Mouse (Mus musculus) monocyte, adult 5-6 weeks (primary cell): ENCODE results near the gene Ankrd11. TPM values are rescaled to one million over a fixed set of nuclear protein-coding genes. Genes with fewer than 3 reads are reported as not detected.

Source experiments
- ATAC-seq: fragments of 153-309, 156-312 bp; replicated peaks from 2 replicates; pipeline ENCODE4 v1.8.0; 2017; ENCODE audit warnings: mild to moderate bottlenecking; ENCODE audit not compliant: low TSS enrichment, insufficient number of reproducible peaks, severe bottlenecking, poor library complexity, low FRiP score
- total RNA-seq: library from RNA; stranded (forward); fragments of 200-1000, 200-491, 200-594 nt; gene quantifications from 3 replicates; pipeline ENCODE4 v1.2.3, GENCODE M21; 2017

Ankrd11 gene
- total RNA-seq, 1 experiment from 2014 or later, result 161 TPM

DNA sequence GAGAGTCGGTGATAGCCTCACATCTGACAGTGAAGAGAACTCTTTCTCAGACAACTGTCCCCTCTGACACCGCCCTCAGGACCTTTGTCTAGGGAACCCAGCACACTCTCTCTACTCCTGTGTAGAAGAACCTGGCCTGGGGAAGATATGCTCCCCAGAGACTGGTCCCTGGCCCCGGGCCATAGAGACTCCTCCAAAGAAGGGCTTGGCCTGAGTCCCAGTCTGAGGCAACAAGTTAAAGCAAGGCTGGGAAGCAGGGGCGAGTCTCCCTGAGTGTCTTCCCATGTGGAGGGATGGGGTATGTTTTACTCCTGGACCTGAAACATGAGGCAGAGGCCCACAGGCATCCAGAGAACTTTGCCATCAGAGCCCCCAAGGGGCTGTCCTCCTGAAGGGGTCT lies 196.4 kb downstream of the Ankrd11 start:
- no peak for ATAC-seq

GRCm38 (mm10) chr8:122844161-122844560 lies 197.9 kb downstream of the Ankrd11 start:
- no peak for ATAC-seq

DNA sequence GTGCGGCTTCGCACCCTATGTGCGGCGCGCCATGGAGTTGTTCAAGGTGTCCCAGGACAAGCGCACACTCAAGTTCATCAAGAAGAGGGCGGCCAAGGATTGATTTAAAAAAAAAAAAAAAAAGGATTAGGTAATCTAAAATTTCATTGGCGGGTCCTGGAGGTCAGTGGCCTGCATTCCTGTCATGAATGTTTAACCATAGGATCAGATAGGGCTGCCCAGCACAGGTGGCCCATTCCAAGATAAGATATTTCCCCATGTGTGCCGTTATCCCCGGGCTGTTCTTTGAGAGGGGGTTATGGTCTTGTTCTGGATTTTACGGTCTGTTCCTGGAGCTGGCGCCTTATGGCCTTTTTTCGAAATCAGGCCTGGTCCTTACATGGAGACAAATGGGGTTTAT lies 205.4 kb downstream of the Ankrd11 start:
- ATAC-seq, result no peak

GRCm38 (mm10) chr8:122836199-122836598 lies 205.9 kb downstream of the Ankrd11 start:
- no peak for ATAC-seq

- ATAC-seq, result peak; percentile 82
Observed at GRCm38 (mm10) chr8:122834971-122835370, 207.1 kb downstream of the Ankrd11 start.

DNA sequence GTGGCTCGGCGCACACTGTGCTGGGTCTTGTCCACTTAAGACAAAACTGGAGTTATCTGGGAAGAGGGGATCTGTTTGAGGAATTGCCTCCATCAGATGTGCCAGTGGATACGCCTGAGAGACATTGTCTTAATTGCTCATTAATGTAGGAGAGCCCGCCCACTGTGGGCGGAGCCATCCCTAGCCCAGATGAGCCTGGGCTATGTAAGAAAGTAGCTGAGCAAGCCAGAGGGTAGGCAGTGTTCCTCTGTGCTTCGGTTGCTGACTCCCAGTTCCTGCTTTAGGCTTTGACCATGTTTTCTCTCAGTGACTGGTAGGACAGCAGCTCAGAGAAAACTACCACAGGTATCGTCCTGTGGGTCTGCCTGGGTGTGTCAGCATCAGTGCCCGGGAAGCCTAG lies 207.7 kb downstream of the Ankrd11 start:
- ATAC-seq, result no peak

Other genes with a start within 250 kb of the Ankrd11 start
- gene Cdh15, start 194.3 kb downstream of the Ankrd11 start, total RNA-seq, result not detected in 3 replicates
- gene Spg7, start 20.7 kb upstream of the Ankrd11 start, total RNA-seq, result 42.5 to 63.1 TPM (median 50.2 TPM) in 3 replicates
- gene Rpl13, start 60.1 kb upstream of the Ankrd11 start, total RNA-seq, result 1,374 to 1,974 TPM (median 1,861 TPM) in 3 replicates
- gene Cpne7, start 75.1 kb upstream of the Ankrd11 start, total RNA-seq, result 3.8 to 29.8 TPM (median 13.9 TPM) in 3 replicates
- not detected in 3 replicates for gene Sult5a1, start 116.0 kb upstream of the Ankrd11 start, total RNA-seq
- gene Dpep1, start 144.0 kb upstream of the Ankrd11 start, total RNA-seq, result not detected in 3 replicates
- 53.4 to 64.6 TPM (median 62.4 TPM) in 3 replicates for gene Chmp1a, start 170.5 kb upstream of the Ankrd11 start, total RNA-seq
- not detected in 3 replicates for gene Spata33, start 170.6 kb upstream of the Ankrd11 start, total RNA-seq
- 25.8 to 42.8 TPM (median 39.1 TPM) in 3 replicates for gene Cdk10, start 182.6 kb upstream of the Ankrd11 start, total RNA-seq
- gene Spata2l, start 194.0 kb upstream of the Ankrd11 start, total RNA-seq, result 0.85 to 3.6 TPM (median 0.95 TPM) in 3 replicates
- 17.2 to 28.0 TPM (median 25.4 TPM) in 3 replicates for gene Zfp276, start 211.9 kb upstream of the Ankrd11 start, total RNA-seq
- 28.2 to 59.4 TPM (median 54.9 TPM) in 3 replicates for gene Vps9d1, start 212.1 kb upstream of the Ankrd11 start, total RNA-seq